Mouse (Mus musculus) large intestine, adult 2 months (tissue): Measurements from ENCODE around the gene Dpagt1. TPM values are rescaled to one million over a fixed set of nuclear protein-coding genes. Genes with fewer than 3 reads are reported as not detected.
"Not testable (repeated sequence)": the region's sequence is repeated elsewhere in the genome, so short reads cannot be mapped to it uniquely, and the experiment has no call there.

Experiments used
- DNase-seq: peaks from one replicate; pipeline ENCODE4 v3.0.0-alpha.2; 2012; ENCODE audit warnings: low read depth, low spot score
- WGBS: fragments of 180-500 bp; shearing (Covaris S2); methylation state at CpG from one replicate; pipeline ENCODE4 v1.1.7; 2018; 5-methylcytosine and 5-hydroxymethylcytosine counted together
- polyA plus RNA-seq: library from polyadenylated mRNA; depleted of rRNA; stranded (reverse); fragments of >200 nt; gene quantifications from 2 replicates; pipeline ENCODE4 v1.2.3, GENCODE M21; 2012

The Dpagt1 gene
- polyA plus RNA-seq, 1 experiment, result 79.3 TPM

DNA sequence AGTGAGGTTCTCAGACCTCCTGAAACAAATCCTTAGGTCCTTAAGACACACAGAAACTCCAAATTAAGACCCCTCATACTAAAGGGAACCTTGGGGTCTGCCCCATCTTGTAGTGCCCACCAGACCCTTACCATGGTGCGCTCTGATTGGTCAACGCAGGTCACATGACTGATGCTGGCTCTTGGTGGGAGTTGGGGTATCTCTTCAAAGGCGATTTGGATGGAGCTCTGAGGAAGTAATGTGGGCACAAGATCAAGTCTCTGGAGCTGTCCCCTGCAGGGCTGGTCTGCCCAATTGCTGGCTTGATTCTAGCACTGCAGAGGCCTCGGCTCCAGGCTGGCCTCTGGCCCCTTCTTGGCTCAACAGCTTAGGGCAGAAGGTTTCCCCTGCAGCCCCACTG, 8.4 kb upstream of the Dpagt1 start:
- WGBS, result 82% methylated on average over 4 of the region's 4 CpGs

DNA sequence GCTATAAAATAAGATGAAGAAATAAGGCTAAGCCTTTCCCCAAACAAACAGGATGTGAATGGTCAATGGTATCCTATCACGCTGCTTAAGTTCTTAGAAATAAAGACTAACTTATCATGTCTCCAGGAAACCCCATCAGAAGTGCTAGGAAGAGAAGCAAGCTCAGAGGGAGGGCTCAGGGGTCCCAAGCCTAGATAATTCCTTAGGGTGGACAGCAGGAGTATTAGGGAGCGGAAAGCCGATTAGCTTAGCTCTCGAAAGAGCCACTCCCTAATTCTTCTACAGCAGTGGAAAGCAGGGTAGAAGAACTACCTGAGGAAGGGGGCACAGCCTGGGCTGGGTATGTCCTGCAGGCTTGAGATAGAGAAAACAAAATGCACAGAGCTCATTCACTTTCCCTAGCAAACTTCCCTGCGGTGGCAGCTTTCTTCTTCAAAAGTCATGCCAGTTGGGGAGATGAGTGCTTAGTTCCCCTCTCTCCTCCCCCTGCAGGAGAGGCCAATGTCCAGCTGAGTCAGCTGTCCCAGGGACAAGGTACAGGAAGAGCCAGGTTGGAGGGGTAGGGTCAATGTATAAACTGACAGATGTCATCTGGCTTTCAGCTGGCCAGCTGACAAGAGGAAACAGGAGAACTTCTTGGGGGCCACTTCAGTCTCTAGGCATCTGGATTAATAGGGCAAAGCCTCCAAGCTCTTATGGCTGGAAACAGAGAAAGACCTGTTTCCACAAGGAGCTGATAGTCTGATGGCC, 7.6 kb upstream of the Dpagt1 start:
- DNase-seq, result no peak
- 38% methylated on average over 5 of the region's 5 CpGs for WGBS

More for the DNA sequence above, 8.4 kb upstream of the Dpagt1 start:
- DNase-seq, result no peak

DNA sequence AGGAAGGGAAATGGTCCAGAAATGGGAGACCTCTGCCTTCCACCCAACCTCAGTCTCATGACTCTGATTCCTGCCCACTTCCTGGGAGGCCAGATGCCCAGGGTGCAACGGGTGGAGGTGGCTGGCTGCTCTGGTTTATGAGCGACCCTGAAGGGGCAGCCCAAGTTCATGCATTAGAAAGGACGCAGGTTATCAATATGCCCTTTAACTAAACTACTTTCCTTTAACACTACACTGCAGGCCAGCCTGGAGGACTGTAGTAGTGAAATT, 7.1 kb upstream of the Dpagt1 start:
- WGBS, result 19% methylated on average over 3 of the region's 3 CpGs
- no peak for DNase-seq

DNA sequence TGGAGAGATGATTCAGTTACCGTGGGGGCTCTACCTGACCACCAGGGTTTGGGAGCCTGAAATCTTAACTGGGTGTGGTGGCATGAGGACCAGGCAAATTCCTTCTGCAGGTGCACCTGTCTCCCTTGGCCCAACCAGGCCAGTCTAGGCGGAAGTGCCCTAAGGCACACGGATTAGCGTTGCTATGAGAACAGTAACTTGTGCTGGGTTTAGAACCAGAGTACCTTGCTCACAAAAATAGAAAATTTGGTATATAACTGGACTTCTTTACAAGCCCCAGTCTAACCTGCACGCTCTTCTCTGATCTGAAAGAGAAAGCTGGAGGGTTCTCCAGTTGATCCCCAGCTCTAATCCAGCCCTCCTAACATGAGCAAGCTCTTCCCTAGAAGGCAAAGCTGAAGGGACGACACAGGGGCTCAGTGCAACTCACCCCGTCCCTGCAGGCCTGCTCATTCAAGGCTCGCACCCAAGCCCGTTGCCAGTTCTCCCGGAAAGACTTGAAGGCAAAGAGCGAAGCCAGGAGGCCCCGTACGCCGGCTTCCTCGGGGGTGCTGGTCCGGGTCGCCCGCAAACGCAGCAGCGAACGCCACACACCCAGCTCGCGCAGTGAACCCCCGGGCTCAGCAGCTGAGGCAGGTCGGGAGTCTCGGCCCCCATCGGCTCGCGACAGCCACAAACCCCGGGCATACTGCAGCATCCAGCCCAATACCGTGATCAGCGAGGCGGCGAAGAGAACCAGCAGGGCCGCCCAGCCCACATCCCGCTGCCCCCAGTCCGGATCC, 6.5 kb upstream of the Dpagt1 start:
- 2% methylated on average over 37 of the region's 37 CpGs for WGBS
- no peak for DNase-seq

DNA sequence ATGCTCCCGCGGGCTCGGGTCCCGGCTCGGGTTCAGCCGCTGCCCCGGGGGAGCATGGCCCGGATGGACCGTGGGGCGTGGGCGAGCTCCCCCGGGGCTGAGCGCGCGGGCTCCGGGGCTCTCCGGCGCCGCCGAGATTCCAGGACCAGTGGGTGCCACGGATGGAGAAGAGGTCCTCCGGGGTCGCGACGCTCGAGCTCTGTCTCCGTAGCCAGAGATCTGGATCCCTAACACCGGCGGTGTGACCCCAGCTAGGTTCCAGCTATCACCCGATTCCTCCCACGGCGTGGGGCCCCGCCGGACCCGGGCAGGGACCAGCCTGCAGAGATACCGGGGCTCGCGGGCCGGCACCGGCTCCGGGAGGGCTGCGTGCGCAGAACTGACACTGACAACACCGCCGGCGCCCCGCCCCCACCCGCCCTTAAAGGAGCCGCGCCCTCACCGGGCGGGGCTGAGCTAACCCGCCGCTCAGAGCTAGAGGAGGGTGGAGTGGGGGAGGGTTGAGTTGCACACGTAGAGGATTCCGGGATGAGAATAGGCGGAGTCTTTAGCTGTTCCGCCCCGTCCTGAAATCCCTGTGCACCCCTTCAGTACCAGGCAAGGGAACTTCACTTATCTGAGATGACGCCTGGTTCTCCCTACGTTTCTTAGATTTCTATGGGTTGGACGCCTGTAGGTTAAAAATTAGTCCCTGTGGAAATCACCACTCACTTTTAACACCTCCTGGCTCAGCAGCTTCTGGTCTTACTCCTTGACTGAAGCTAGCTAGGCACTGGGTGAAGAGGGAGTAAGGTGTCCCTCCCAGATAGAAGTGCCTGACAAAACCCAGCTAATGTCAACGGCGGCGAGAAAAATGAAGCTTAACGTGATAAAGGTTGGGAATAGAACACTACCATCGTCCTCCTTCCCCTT, 5.7 kb upstream of the Dpagt1 start, which contains the start of gene C2cd2l:
TSS of gene C2cd2l (minus strand) at position 399 of the 912 bp plus-strand sequence.
- peak; percentile 84 for DNase-seq
- WGBS, result under 1% methylated on average over 67 of the region's 67 CpGs

DNA sequence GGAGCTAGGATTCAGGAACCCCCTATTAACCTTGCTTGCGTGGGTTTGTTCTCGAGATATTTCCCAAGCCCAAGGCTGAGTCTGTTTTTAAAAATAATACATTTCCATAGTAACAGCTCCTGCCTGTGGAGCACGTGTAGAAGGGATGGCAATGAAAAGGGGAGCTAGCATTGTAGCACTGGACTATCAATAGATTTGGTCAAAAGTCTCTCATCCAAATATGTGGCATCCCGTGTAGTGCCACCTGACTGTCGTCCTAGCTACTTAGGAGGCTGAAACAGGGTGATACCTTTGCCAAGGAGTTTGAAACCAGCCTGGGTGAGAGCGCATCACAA, 5.1 kb upstream of the Dpagt1 start:
- no peak for DNase-seq
- WGBS, result 15% methylated on average over 6 of the region's 6 CpGs

DNA sequence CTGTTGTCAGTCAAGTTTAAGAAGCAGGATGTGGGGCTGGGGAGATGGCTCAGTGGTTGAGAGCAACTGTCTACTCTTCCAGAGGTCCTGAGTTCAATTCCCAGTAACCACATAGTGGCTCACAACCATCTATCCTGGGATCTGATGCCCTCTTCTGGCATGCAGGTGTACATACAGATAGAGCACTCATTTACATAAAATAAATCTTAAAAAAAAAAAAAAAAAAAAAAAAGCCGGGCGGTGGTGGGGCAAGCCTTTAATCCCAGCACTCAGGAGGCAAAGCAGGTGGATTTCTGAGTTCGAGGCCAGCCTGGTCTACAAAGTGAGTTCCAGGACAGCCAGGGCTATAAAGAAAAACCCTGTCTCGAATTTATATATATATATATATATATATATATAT, 2.2 kb upstream of the Dpagt1 start:
- not testable (repeated sequence) for DNase-seq
- WGBS, result 57% methylated on average over 4 of the region's 4 CpGs

DNA sequence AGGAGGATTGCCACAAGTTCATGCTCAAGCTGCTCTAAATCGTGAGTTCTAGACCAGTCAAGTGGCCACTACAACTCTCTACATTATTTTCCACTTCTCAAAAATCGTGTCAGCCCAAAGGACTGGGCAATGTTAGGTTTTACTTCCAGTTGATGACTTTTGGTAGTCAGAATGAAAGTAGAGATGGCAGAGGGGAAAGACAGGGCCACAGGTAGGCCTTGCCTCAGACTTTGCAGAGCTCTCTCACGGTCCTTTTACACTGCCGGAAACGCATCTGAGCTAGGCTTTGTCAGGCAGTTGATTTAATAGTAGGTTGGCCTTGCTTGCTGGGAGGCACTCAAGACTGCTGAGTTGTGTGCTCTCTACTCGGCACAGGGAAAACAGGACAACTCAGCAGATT, 1.7 kb upstream of the Dpagt1 start:
- WGBS, result 85% methylated on average over 6 of the region's 6 CpGs

DNA sequence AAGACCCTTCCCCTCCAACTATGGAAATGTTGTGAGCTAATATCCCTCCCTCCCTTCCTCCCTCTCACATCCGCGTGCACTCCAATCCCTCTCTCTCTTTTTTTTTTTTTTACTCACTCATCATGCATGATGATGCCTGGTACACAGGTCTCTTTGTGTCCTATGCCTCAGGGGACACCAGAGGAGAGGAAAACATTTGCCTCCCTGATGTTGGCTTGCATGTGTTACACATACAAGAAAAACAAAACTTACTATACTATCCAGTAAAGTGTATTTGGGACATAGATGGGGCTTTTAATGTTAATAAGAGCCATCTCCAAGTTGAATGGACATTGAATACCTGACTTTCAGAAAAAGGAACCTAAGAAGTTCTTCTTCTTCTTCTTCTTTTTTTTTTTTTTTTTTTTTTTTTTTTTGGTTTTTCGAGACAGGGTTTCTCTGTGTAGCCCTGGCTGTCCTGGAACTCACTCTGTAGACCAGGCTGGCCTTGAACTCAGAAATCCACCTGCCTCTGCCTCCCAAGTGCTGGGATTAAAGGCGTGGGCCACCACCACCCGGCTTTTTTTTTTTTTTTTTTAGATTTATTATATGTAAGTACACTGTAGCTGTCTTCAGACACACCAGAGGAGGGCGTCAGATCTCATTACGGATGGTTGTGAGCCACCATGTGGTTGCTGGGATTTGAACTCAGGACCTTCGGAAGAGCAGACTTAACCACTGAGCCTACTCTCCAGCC, 619 bp upstream of the Dpagt1 start:
- not testable (repeated sequence) for DNase-seq
- WGBS, result 47% methylated on average over 7 of the region's 8 CpGs

More for the DNA sequence above, 1.7 kb upstream of the Dpagt1 start:
- no peak for DNase-seq

DNA sequence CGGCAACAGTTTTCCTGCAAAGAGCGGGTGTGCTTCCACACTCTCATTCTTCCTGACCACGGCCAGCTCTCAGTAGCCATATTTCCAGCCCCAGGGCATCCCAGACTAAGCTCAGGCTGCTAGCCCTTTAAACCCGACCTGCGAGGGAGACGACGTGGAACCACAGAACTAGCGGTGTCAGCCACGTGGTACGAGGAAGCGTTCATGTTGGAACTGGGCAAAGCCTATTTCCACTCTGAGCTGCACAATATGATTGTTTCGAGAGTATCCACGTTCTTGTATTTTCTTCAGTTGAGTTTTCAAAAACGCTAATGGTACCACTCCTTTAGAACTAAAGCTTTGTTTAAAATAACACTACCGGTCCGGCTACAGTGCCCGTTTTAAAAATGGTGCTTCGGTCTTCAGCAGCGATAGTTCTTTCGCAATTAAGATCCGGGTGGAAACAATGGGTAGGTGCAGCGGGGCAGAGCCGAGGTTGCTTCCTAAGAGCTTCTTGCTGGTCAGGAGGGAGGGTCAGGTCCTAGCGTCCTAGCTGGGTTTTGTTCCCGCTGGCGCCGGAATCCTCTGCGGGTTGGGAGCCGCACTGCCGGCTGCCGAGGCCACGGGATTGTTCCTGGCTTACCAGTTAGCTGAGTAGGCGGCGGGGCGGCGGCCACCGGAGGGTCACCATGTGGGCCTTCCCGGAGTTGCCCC, 698 bp downstream of the Dpagt1 start:
- DNase-seq, result peak; percentile 80
- under 1% methylated on average over 38 of the region's 38 CpGs for WGBS

DNA sequence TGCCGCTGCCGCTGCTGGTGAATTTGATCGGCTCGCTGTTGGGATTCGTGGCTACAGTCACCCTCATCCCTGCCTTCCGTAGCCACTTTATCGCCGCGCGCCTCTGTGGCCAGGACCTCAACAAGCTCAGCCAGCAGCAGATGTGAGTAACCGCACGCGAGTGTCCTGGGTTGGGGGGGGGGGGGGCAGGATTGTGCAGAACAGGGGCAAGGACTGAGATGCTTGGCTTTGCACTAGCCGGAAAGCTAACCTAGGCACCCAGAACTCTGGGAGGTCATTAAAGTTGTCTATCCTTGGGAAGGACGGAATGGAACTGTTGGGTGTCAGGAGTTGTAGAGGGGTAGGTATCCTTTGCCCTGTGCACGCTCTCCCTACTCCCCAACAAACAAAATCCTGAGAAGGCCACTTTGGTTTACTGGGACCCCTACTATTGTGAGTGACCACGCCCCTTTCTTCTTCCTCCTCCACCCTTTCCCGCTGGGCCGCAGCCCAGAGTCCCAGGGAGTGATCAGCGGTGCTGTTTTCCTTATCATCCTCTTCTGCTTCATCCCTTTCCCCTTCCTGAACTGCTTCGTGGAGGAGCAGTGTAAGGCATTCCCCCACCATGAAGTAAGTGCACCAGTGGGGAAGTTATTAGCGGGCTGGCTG, 1.4 kb downstream of the Dpagt1 start:
- under 1% methylated on average over 22 of the region's 22 CpGs for WGBS
- no peak for DNase-seq

DNA sequence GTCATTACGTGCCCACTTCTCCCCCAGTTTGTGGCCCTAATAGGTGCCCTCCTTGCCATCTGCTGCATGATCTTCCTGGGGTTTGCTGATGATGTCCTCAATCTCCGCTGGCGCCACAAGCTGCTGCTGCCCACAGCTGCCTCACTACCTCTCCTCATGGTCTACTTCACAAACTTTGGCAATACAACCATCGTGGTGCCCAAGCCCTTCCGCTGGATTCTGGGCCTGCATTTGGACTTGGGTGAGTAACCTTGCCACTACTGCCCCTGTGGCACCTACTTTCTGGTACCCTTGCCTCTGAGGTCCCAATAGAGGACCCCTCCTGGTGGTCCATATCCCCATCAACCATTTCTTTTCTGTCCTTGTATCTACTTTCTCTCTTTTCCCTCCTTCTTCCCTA, 2.1 kb downstream of the Dpagt1 start:
- 84% methylated on average over 5 of the region's 5 CpGs for WGBS
- no peak for DNase-seq

DNA sequence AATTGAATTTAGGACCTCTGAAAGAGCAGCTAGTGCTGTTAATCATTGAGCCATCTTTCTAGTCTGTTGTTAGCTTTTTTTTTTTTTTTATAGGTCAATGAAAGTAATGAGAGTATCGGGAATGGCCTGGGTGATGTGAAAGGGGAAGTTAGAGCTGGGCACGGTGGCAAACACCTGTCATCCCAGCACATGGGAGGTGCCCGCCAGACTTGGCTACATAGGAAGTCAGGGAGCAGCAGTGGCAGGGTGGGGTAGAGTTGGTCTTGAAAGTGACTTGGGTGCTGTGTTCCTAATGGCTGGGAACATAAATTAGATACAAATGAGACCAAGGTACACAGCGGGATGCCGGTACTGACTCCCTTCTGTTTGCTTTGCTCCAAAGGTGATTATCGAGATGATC, 4.9 kb downstream of the Dpagt1 start:
- 47% methylated on average over 6 of the region's 6 CpGs for WGBS

DNA sequence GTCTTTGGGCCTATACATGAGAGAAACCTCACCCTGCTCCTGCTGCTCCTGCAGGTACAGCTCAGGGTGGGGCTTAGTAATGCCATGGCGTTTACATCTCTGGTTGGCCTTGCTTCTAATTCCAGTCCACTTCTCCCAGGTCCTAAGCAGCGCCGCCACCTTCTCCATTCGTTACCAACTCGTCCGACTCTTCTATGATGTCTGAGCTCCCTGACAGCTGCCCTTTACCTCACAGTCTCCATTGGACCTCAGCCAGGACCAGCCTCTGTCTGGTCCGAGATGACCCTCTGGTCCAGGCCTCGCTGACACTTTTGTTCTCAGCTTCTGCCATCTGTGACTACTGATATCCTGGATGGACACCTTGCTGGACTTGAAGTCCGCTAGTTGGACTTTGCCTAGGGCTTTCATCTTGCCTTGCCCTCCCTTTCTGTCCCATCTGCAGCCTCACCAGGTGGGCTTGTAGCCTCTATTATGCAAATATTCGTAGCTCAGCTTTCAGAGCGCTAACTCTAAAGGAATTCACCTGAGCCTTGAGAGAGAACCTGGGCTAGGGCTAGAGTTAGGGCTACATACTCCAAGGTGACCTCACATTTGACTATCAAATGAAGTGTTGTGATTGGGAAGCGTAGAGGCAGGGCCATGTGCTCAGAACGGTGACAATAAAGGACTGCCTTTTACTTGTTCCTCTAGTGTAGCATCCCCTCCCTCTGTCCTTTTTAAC, 7.3 kb downstream of the Dpagt1 start:
- WGBS, result 91% methylated on average over 13 of the region's 13 CpGs
- no peak for DNase-seq

More for the DNA sequence above, 4.9 kb downstream of the Dpagt1 start:
- DNase-seq, result no peak

DNA sequence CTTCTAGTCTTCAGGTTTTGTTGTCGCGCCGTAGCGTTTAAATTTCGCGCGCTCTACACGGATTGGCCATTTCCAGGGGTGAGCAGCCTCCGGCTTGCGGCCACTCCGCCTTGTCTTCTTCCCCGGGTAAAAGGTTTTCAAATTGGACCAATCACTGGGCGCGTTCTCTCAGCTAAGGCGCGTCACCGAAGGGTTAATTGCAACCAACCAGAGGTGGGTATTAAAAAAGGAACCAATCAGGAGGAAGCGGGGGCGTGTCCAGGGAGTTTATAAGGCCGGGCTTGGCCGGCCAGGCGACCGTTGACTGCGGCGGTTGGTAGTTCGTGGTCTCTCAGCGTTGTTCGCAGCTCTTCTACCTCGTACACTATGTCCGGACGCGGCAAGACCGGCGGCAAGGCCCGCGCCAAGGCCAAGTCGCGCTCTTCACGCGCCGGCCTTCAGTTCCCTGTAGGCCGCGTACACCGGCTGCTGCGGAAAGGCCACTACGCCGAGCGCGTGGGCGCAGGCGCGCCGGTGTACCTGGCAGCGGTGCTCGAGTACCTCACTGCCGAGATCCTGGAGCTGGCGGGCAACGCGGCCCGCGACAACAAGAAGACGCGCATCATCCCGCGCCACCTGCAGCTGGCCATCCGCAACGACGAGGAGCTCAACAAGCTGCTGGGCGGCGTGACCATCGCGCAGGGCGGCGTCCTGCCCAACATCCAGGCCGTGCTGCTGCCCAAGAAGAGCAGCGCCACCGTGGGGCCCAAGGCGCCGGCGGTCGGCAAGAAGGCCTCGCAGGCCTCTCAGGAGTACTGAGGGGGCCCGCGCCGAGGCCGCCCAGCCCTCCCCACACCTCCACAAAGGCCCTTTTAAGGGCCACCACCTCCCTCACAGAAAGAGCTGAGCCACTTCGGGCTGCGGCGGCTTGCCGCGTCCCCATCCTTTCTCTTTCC, 8.8 kb downstream of the Dpagt1 start, which contains the start of gene H2afx:
TSS of gene H2afx (plus strand) at position 299 of the 935 bp plus-strand sequence.
- WGBS, result under 1% methylated on average over 91 of the region's 91 CpGs

DNA sequence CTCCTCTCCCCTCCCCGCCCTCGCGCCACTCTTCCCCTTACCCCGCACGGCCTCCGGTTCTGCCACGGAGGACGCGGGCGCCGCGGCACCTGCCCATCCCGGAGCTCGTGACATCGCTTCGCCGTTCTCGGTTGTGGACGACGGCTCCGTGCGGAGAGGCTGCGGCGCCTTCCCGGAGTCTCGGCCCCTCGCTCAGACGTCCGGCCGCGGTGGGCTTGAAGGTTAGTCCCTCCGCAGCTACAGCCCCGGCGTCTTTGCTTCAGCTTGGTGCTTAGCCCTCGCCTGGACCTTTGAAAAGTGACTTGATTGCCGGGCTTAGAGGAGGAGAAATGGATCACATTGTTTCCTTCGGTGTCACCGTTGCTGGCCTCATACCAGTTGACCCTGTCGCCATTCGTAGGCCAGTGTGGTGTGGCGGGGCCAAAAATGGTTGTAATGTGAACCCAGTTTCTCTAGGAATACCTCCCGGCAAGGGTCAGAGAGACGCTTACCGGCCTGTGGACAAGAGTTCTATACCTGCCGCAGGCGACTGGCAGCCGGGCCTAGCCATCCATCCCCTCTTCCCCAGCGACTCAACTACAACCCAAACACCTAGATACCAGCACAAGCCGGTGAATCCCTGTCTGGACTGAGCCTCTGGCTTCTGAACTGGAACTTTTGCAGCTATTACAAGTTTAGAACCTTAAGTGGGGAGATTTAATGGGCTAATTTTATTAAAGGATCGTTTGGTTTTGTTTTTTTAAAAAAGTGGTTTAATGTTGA, 9.7 kb downstream of the Dpagt1 start:
- no peak for DNase-seq
- under 1% methylated on average over 50 of the region's 50 CpGs for WGBS

More for the DNA sequence above, 8.8 kb downstream of the Dpagt1 start, which contains the start of gene H2afx:
- peak; percentile 99 for DNase-seq
